8 mouse cellular contexts compared by ENCODE assay signal in genomic region chr13:55464027-55464884, GRCm38 (mm10). TPM values are rescaled to one million over a fixed set of nuclear protein-coding genes. Genes with fewer than 3 reads are reported as not detected.
DNase-seq lines count a peak whose midpoint lies in the region; ATAC-seq and TF ChIP-seq lines count a peak whose summit lies in the region.

Prr7 (plus strand) TSS chr13:55464267.

- H3K4me3 ChIP-seq in embryonic fibroblast, embryonic 13.5 days (ENCODE audit: insufficient read depth, low read length) = peak within 1 kb of the TSS; percentile 68
- peak within 1 kb of the TSS; percentile 91 for H3K4me3 ChIP-seq in hindbrain, embryonic 15.5 days
- peak within 1 kb of the TSS; percentile 71 for H3K4me3 ChIP-seq in limb, embryonic 11.5 days (ENCODE audit: low read depth, low read length)
- H3K4me3 ChIP-seq in midbrain, embryonic 16.5 days (ENCODE audit: low read depth, low read length) = peak within 1 kb of the TSS; percentile 70
- H3K4me3 ChIP-seq in stomach, postnatal 0 days (ENCODE audit: low read depth, low read length) = peak within 1 kb of the TSS; percentile 55

- 0 out of 2 replicates have a peak, but pooled peaks cover 10% of the 10 kb centered on the region for H3K4me1 ChIP-seq in embryonic fibroblast, embryonic 13.5 days (ENCODE audit: control insufficient read depth, insufficient read depth, low read length)
- peaks cover 60% of the 10 kb centered on the region for H3K4me1 ChIP-seq in hindbrain, embryonic 15.5 days (replicated peaks)
- H3K4me1 ChIP-seq in limb, embryonic 11.5 days (ENCODE audit: control insufficient read depth, insufficient read depth, low read length) = peaks cover 24% of the 10 kb centered on the region
- H3K4me1 ChIP-seq in midbrain, embryonic 16.5 days (ENCODE audit: control insufficient read depth, insufficient read depth, low read length) = peaks cover 41% of the 10 kb centered on the region
- H3K4me1 ChIP-seq in stomach, postnatal 0 days (replicated peaks; ENCODE audit: control insufficient read depth, insufficient read depth) = 0 out of 2 replicates have a peak, but pooled peaks cover 5% of the 10 kb centered on the region

- no peaks in the 10 kb centered on the region for H3K27me3 ChIP-seq in hindbrain, embryonic 15.5 days
- no peaks in the 10 kb centered on the region for H3K27me3 ChIP-seq in limb, embryonic 11.5 days (ENCODE audit: control insufficient read depth, insufficient read depth, low read length)
- H3K27me3 ChIP-seq in midbrain, embryonic 16.5 days (ENCODE audit: control insufficient read depth, insufficient read depth, low read depth, low read length) = no peaks in the 10 kb centered on the region
- H3K27me3 ChIP-seq in stomach, postnatal 0 days (ENCODE audit: control insufficient read depth, insufficient read depth, low read length) = no peaks in the 10 kb centered on the region

- H3K9me3 ChIP-seq in hindbrain, embryonic 15.5 days = no peaks in the 10 kb centered on the region
- H3K9me3 ChIP-seq in limb, embryonic 11.5 days (ENCODE audit: control insufficient read depth, low read length) = no peaks in the 10 kb centered on the region; the same call in 1 of the 2 replicates
- H3K9me3 ChIP-seq in midbrain, embryonic 16.5 days (replicated peaks; ENCODE audit: control insufficient read depth, low read length, poor library complexity, severe bottlenecking) = no peaks in the 10 kb centered on the region
- no peaks in the 10 kb centered on the region for H3K9me3 ChIP-seq in stomach, postnatal 0 days (ENCODE audit: control insufficient read depth, low read length)

- peak; percentile 59 for DNase-seq in cerebellum, adult 11-12 months
- DNase-seq in cerebellum, adult 11 months = no peak
- DNase-seq in adrenal gland, adult 2 months = peak; percentile 71
- peak; percentile 78 for DNase-seq in limb, embryonic 11.5 days (ENCODE audit: low spot score)
- DNase-seq in stomach, postnatal 0 days (ENCODE audit: low spot score) = peak; percentile 42

- WGBS in hindbrain, embryonic 15.5 days = under 1% methylated on average over 73 of the region's 84 CpGs
- WGBS in limb, embryonic 11.5 days = under 1% methylated on average over 81 of the region's 84 CpGs
- under 1% methylated on average over 72 of the region's 84 CpGs for WGBS in midbrain, embryonic 16.5 days
- WGBS in stomach, postnatal 0 days = under 1% methylated on average over 76 of the region's 84 CpGs

- TF ChIP-seq EP300 in stomach, postnatal 0 days (optimal IDR thresholded peaks at IDR 0.05) = no peak

- no peak for TF ChIP-seq CTCF in embryonic fibroblast, embryonic 13.5 days (IDR thresholded peaks at IDR 0.05; ENCODE audit: borderline replicate concordance, insufficient read depth, low read length)
- no peak for TF ChIP-seq CTCF in stomach, postnatal 0 days (IDR thresholded peaks at IDR 0.05; ENCODE audit: low read depth)

- peaks cover 7% of the 10 kb centered on the region; the same call in 1 of the 2 replicates for H3K36me3 ChIP-seq in hindbrain, embryonic 15.5 days
- peaks cover 8% of the 10 kb centered on the region; the same call in 1 of the 2 replicates for H3K36me3 ChIP-seq in limb, embryonic 11.5 days (ENCODE audit: control insufficient read depth, insufficient read depth, low read length)
- H3K36me3 ChIP-seq in midbrain, embryonic 16.5 days (ENCODE audit: control insufficient read depth, insufficient read depth, low read length) = 0 out of 2 replicates have a peak, but pooled peaks cover 6% of the 10 kb centered on the region
- peaks cover 4% of the 10 kb centered on the region for H3K36me3 ChIP-seq in stomach, postnatal 0 days (ENCODE audit: control insufficient read depth, insufficient read depth, low read length)

- peak within 1 kb of the TSS; percentile 87 for H3K27ac ChIP-seq in embryonic fibroblast, embryonic 13.5 days (ENCODE audit: insufficient read depth, low read length)
- peak within 1 kb of the TSS; percentile 99 for H3K27ac ChIP-seq in hindbrain, embryonic 15.5 days (replicated peaks)
- H3K27ac ChIP-seq in limb, embryonic 11.5 days (replicated peaks; ENCODE audit: low read depth, low read length) = peak within 1 kb of the TSS; percentile 65; the same call in 1 of the 2 replicates
- peak within 1 kb of the TSS; percentile 97 for H3K27ac ChIP-seq in midbrain, embryonic 16.5 days (ENCODE audit: low read length)
- 0 out of 2 replicates have a peak within 1 kb of the TSS, but pooled peaks have one; percentile 24 for H3K27ac ChIP-seq in stomach, postnatal 0 days (replicated peaks)

- ATAC-seq in hindbrain, embryonic 15.5 days (ENCODE audit: low FRiP score, low read depth) = peak; percentile 81
- peak; percentile 53 for ATAC-seq in limb, embryonic 11.5 days (ENCODE audit: insufficient number of reproducible peaks, low FRiP score, low TSS enrichment, low read depth)
- peak; percentile 83 for ATAC-seq in midbrain, embryonic 16.5 days
- peak; percentile 38; the same call in 1 of the 2 replicates for ATAC-seq in stomach, postnatal 0 days (ENCODE audit: low FRiP score, low TSS enrichment)

- peak within 1 kb of the TSS; percentile 81 for H3K4me2 ChIP-seq in hindbrain, embryonic 15.5 days
- H3K4me2 ChIP-seq in limb, embryonic 11.5 days (ENCODE audit: low read depth, severe bottlenecking) = peak within 1 kb of the TSS; percentile 96
- H3K4me2 ChIP-seq in midbrain, embryonic 16.5 days (ENCODE audit: low read length) = peak within 1 kb of the TSS; percentile 82
- H3K4me2 ChIP-seq in stomach, postnatal 0 days (replicated peaks; ENCODE audit: low read depth) = peak within 1 kb of the TSS; percentile 96

- peak; percentile 29 for TF ChIP-seq POLR2A in embryonic fibroblast, embryonic 13.5 days (IDR thresholded peaks at IDR 0.05; ENCODE audit: low read depth, low read length)

- peak within 1 kb of the TSS; percentile 96 for H3K9ac ChIP-seq in hindbrain, embryonic 15.5 days
- H3K9ac ChIP-seq in limb, embryonic 11.5 days (ENCODE audit: low read length) = peak within 1 kb of the TSS; percentile 79
- H3K9ac ChIP-seq in midbrain, embryonic 16.5 days (ENCODE audit: low read depth, low read length) = peak within 1 kb of the TSS; percentile 87
- peak within 1 kb of the TSS; percentile 65 for H3K9ac ChIP-seq in stomach, postnatal 0 days (ENCODE audit: low read length)

RNA-seq across cellular contexts. Expression of gene Prr7, which starts in this region (rescaled TPM):
- 1 to 10 TPM; 1.5 to 4.1 TPM for total RNA-seq in adrenal gland, adult 2 months (2021)
- 59.0 and 66.3 TPM in 2 replicates for polyA plus RNA-seq in adrenal gland, adult 2 months (2012; rRNA removed)
- 2.5 and 4.6 TPM in 2 replicates for polyA plus RNA-seq in embryonic fibroblast, embryonic 13.5 days (2011; ENCODE audit: insufficient read length, low read depth, missing spikeins)
- polyA plus RNA-seq in hindbrain, embryonic 15.5 days (2015; fragmentation: Nextera tagmentation; extraction: Ambion mirVana) = 4.6 and 5.1 TPM in 2 replicates
- 1.1 and 1.6 TPM in 2 replicates for polyA plus RNA-seq in limb, embryonic 11.5 days (2014; fragmentation: Nextera tagmentation; extraction: Ambion mirVana)
- polyA plus RNA-seq in midbrain, embryonic 16.5 days (2015; fragmentation: Nextera tagmentation; extraction: Ambion mirVana) = 5.0 and 5.6 TPM in 2 replicates
- 0.13 and 0.28 TPM in 2 replicates for polyA plus RNA-seq in stomach, postnatal 0 days (2015; fragmentation: Nextera tagmentation; extraction: Ambion mirVana)

Comparison
In these comparisons a context has a peak if more than half of its experiments do, and no peak if none do; other contexts are left out.
1. Peak in DNase-seq, ATAC-seq, H3K4me3 ChIP-seq, H3K27ac ChIP-seq, H3K9ac ChIP-seq and H3K4me2 ChIP-seq in stomach, postnatal 0 days; RNA of the gene not detected or under 1 TPM.
2. H3K27ac ChIP-seq: peak in every context shown above with its lines; median percentile 99 in hindbrain, embryonic 15.5 days; 97 in midbrain, embryonic 16.5 days; 87 in embryonic fibroblast, embryonic 13.5 days; 65 in limb, embryonic 11.5 days; 24 in stomach, postnatal 0 days.